Mouse (Mus musculus) spleen, adult 2 months (tissue): ENCODE measurements at regions not wholly inside any gene's neighbourhood (a gene's known extent, or its start where the extent isn't known, plus 50 kb on each side); places are given as distances from the start of the nearest gene placed in this dataset.

Experiments
- DNase-seq, 2 experiments: peaks; one replicate each; pipeline versions ENCODE4 v3.0.0 to v3.0.0-alpha.2; 2012 to 2021; ENCODE audit warnings: low spot score in 2 of 2, low read depth in 1 of 2
- H3K27ac ChIP-seq: fragments of 200-500 bp; 2 replicates; pipeline ENCODE4 v1.5.1; 2012; ENCODE audit warnings: low read length, inconsistent platforms; ENCODE audit not compliant: insufficient read depth
- H3K27me3 ChIP-seq: fragments of 200-500 bp; 2 replicates; pipeline ENCODE4 v1.6.1; 2012; ENCODE audit warnings: mild to moderate bottlenecking, moderate library complexity, low read length, inconsistent platforms; ENCODE audit not compliant: control insufficient read depth, insufficient read depth
- H3K36me3 ChIP-seq: fragments of 200-500 bp; 2 replicates; pipeline ENCODE4 v1.6.1; 2012; ENCODE audit warnings: mild to moderate bottlenecking, low read length, inconsistent platforms; ENCODE audit not compliant: control insufficient read depth, insufficient read depth
- H3K4me1 ChIP-seq: fragments of 200-500 bp; 2 replicates; pipeline ENCODE4 v1.6.1; 2011; ENCODE audit warnings: inconsistent platforms; ENCODE audit not compliant: control insufficient read depth, insufficient read depth, insufficient read length
- H3K4me3 ChIP-seq: fragments of 200-500 bp; 2 replicates; pipeline ENCODE4 v1.5.1; 2011; ENCODE audit warnings: mild to moderate bottlenecking, inconsistent platforms; ENCODE audit not compliant: insufficient read depth, insufficient read length; ENCODE audit errors: extremely low read depth
- CTCF ChIP-seq: fragments of 200-500 bp; IDR thresholded peaks from 2 replicates; pipeline ENCODE4 v1.5.1; 2011; ENCODE audit warnings: mild to moderate bottlenecking, inconsistent platforms; ENCODE audit not compliant: insufficient read depth, insufficient read length, insufficient replicate concordance; ENCODE audit errors: extremely low read depth
- POLR2A ChIP-seq: fragments of 200-500 bp; IDR thresholded peaks from 2 replicates; pipeline ENCODE4 v1.6.1; 2011; ENCODE audit warnings: low read depth, low read length, inconsistent platforms
- WGBS: fragments of 180-500 bp; shearing (Covaris S2); methylation state at CpG from one replicate; pipeline ENCODE4 v1.1.7; 2018; 5-methylcytosine and 5-hydroxymethylcytosine counted together

DNA sequence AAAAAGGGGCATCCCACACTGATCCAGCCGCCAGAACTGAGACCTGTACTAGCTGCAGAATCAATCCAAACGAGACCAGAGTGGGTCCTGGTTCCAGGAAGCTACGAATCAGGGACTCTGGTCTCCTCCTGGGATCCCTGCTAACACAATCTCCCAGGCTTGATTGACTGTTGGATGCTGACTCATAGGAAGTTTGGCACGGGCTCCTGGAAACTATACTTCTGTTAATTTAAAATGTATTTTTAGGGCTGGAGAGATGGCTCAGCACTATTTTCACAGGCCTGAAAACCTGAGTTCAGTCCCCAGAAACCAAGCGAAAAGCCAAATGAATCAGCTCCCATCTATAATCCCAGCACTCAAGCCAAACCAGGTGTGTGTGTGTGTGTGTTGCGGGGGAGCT lies 138.5 kb downstream of the Vegfa start:
- 74% methylated on average over 6 of the region's 6 CpGs for WGBS
- Histone ChIP-seq H3K27me3 (no peaks in the 10 kb centered on the region), H3K4me1 (no peaks in the 10 kb centered on the region), H3K4me3 (no peak overlapping the region), H3K36me3 (no peaks in the 10 kb centered on the region), H3K27ac (no peak overlapping the region)
- no peak for DNase-seq
- no peak for TF ChIP-seq CTCF
- no peak for TF ChIP-seq POLR2A

DNA sequence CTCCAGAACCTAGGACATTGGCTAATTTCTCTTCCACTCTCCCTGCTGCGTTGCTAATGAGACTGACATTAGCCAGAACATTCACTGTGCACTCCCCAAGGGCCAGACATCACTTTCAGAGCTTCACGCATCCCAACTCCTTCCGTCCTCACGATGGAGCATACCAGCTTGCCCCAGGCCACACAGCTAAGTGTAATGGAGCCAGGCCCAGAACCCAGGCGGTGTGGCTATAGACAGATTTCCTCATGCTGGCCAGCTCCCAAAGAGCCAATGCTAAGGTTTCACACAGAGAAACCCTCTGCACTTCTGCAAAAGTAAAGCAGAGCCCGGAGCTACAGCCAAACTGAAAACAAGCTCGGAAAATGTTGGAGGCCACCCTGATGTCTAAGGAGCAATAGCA lies 139.1 kb downstream of the Vegfa start:
- TF ChIP-seq POLR2A = no peak
- Histone ChIP-seq H3K27me3 (no peaks in the 10 kb centered on the region), H3K4me3 (no peak overlapping the region), H3K36me3 (no peaks in the 10 kb centered on the region), H3K4me1 (no peaks in the 10 kb centered on the region), H3K27ac (no peak overlapping the region)
- 82% methylated on average over 7 of the region's 7 CpGs for WGBS
- no peak for DNase-seq

DNA sequence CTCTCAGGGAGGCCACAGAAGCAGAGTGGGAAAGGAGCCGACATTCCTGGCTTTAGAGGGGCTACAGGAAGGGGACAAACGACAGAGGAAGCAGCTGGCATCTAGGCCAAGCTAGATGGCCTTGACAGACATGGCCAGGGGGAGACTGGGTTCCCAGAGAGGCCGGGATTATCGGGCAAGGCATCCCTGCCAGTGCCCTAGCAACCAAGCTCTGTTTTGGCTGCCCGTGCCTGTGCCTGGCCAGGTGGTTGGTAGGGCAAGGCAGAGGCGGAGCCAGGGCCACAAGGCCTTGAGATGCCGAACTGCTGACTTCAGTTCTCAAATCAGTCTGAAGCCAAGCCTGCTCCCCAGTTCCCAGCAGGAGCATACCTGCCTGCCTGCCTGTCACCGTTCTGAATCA lies 142.7 kb downstream of the Vegfa start:
- no peaks in the 10 kb centered on the region for H3K36me3 ChIP-seq
- DNase-seq = no peak
- H3K4me1 ChIP-seq = no peaks in the 10 kb centered on the region
- H3K27me3 ChIP-seq = no peaks in the 10 kb centered on the region
- TF ChIP-seq CTCF (no peak), POLR2A (no peak)
- no peak overlapping the region for H3K4me3 ChIP-seq
- no peak overlapping the region for H3K27ac ChIP-seq
- WGBS = 64% methylated on average over 8 of the region's 8 CpGs

DNA sequence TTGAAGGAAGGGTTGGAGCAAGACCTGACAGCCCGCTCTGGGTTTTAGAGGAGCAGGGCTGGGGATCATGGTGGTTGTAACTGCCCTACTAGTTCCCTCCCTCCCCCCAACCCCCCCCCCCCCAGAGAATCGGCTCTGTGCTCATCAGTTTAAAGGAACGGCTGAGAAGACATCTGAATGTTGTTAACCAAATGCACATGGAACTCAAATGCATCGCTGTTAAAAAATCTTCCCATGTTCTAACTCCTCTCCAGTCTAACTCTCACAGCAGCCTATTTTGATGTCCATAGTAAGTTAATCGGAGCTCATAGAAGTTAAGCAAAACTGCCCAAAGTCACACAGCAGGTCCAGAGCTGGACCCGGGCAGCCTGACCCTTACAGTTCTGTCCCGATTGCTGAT lies 143.1 kb downstream of the Vegfa start:
- WGBS = 69% methylated on average over 7 of the region's 7 CpGs

DNA sequence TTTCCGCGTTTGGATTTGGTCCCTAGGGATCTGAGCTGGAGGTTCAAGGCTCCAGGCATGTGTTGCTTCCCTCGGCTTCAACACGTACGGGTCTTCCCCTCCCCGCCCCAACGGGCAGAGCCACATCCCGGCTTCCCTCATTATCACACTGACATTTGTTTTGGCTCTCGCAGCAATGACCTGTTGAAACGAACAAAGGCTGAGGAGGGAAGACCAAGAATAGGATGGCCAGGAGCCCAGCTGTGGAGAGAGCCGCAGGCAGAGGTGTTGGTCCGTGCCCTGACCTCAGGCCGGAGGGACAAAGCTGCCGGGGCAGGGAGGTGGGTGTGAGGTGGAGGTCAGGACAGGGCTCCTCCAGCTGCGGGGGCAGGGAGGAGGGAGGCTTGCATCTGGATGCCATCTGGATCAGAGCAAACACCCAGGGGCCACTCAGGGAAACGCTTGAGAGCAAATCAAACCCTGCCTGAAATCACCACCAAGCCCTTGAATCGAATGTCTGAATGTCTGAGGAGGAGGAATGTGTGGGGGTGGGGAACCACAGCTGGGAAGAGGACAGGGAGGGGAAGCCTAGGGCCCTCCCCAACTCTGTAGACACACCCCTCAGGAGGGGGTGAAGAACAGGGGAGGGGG lies 145.6 kb downstream of the Vegfa start:
- no peaks in the 10 kb centered on the region for H3K27me3 ChIP-seq
- H3K36me3 ChIP-seq = no peaks in the 10 kb centered on the region
- H3K4me3 ChIP-seq = no peak overlapping the region
- no peak for TF ChIP-seq CTCF
- TF ChIP-seq POLR2A = no peak
- H3K27ac ChIP-seq = no peak overlapping the region
- 53% methylated on average over 17 of the region's 17 CpGs for WGBS
- H3K4me1 ChIP-seq = no peaks in the 10 kb centered on the region
- DNase-seq = no peak

More for the DNA sequence above, 143.1 kb downstream of the Vegfa start:
- H3K36me3 ChIP-seq = no peaks in the 10 kb centered on the region
- no peaks in the 10 kb centered on the region for H3K4me1 ChIP-seq
- no peak overlapping the region for H3K4me3 ChIP-seq
- TF ChIP-seq POLR2A (no peak), CTCF (no peak)
- no peak overlapping the region for H3K27ac ChIP-seq
- no peaks in the 10 kb centered on the region for H3K27me3 ChIP-seq
- no peak for DNase-seq

DNA sequence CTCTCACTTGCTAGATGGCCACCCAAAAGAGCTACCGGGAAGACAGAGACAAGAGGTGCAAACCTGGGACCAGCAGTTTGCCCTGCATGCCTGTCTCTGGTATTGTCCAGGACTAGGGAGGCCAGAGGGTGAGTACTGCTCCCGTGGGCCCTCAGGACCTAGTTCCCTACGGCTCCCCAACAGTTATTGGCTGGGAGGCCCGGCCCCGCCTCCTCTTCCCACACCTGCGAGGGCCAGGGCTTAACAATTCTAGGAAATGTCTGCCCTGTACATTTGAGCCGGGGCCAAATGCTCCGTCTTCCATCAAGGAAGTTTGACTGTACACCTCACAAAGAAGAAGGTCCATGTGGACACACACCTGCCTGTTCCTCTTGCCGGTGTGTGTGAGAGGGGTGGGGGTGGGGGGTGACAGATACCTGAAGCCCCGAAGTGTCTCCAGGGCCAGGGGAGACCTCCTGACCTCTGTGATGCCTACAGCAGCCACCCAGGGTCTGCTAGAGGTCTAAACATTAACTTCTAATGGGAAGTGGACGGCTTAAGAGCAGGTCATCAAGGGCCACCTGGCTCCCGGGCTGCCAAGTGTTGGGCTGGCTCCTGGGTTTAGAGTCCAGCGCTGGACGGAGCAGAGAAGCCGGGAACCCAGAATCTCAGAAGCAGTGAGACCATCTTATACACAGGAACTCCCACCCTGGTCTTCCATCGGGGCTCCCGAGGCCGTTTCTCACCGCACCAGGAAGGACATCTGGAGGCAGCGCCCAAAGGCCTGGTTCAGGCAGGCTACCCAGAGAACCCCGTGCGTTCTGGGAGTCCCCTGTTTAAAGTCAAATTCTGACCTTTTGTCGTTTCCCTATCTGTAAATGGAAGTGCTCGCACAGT lies 146.5 kb downstream of the Vegfa start:
- TF ChIP-seq POLR2A (no peak), CTCF (no peak)
- no peak overlapping the region for H3K27ac ChIP-seq
- no peaks in the 10 kb centered on the region for H3K27me3 ChIP-seq
- no peak for DNase-seq
- no peaks in the 10 kb centered on the region for H3K4me1 ChIP-seq
- no peak overlapping the region for H3K4me3 ChIP-seq
- H3K36me3 ChIP-seq = no peaks in the 10 kb centered on the region
- 54% methylated on average over 24 of the region's 24 CpGs for WGBS

DNA sequence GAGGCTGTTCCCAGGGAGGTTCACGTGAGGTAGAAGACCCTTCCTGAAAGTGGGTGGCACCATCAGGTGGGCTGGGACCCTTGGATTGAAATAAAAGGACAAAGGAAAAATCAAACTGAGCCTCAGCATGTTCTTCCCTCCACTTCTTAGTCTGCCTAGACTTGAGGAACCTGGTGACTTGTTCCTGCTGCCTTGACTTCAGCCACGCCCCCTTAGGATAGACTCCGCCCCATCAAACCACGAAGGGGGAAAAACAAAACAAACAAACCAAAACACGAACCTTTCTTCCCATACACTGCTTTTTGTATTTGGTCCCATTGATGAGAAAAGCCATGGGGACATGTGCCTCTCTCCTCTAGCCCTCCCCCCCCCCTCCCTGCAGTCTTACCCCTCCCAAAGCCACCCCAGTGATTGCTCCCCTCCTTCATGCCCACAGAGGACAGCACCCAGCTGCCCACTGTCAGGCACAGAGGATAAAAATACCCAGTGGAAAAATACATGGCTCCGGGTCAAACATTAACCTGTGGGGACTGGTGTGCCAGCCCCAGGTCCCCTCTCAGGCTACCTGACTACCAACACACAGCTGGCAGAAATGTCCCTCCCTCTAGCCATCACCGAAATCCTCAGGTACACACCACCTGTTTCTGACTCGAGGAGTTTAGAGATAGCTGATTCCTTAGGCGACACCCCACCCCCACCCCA lies 148.0 kb downstream of the Vegfa start:
- H3K36me3 ChIP-seq = no peaks in the 10 kb centered on the region
- DNase-seq = no peak
- no peaks in the 10 kb centered on the region for H3K4me1 ChIP-seq
- no peak for TF ChIP-seq POLR2A
- TF ChIP-seq CTCF = no peak
- H3K27ac ChIP-seq = no peak overlapping the region
- H3K4me3 ChIP-seq = no peak overlapping the region
- 78% methylated on average over 9 of the region's 9 CpGs for WGBS
- no peaks in the 10 kb centered on the region for H3K27me3 ChIP-seq
